Mouse (Mus musculus): ENCODE results near the gene Ncor1. TPM values are rescaled to one million over a fixed set of nuclear protein-coding genes. Genes with fewer than 3 reads are reported as not detected.
"Not testable (repeated sequence)": the region's sequence is repeated elsewhere in the genome, so short reads cannot be mapped to it uniquely, and the experiment has no call there.

The Ncor1 gene
- polyA plus RNA-seq, 1 experiment from 2014 or later, result 132 TPM

DNA sequence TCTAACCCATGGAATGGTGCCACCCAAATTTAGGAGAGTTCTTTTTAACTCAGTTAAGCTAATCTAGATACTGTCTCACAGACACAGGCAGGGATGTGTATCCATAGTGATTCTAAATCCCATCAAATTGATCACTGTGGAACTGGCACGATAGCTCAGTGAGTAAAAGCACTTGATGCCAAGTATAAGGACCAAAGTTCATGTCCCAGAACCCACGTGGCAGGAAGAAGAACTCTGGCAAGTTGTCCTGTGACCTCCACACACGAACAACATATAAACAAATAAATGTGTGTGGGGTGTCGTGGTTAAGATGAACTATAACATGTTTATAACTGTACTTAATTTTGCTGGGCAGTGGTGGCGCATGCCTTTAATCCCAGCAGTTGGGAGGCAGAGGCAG, 21.2 kb upstream of the Ncor1 start:
- Histone ChIP-seq H3K36me3 (no peaks in the 10 kb centered on the region), H3K9me3 (replicated peaks) (no peaks in the 10 kb centered on the region), H3K4me3 (no peak overlapping the region), H3K9ac (no peak overlapping the region), H3K4me2 (no peak overlapping the region), H3K27me3 (replicated peaks) (no peaks in the 10 kb centered on the region), H3K4me1 (replicated peaks) (peaks cover 12% of the 10 kb centered on the region), H3K27ac (ENCODE audit: poor library complexity, severe bottlenecking) (no peak overlapping the region)
- 87% methylated on average over 5 of the region's 5 CpGs for WGBS
- no peak for ATAC-seq (ENCODE audit: insufficient number of reproducible peaks, low FRiP score)

DNA sequence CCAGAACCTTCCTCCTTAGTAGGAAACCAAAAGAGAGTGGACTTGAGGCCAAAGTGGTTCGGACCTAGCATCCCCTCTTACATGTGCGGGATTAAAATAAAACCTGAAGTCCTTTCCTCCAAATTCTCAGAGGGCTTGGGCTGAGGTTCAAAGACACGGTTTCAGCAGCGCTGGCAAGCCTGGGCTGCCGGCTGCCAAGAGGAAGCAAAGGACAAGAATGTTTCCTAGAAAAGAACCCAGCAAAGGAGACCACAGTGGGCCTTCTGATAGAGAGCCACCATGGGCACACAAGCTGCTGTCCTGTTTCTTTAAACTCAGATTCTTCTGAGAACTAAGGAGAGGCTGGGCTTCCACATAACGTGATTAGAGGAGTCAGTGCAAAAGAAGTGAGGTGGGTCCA, 20.6 kb upstream of the Ncor1 start:
- Histone ChIP-seq H3K36me3 (no peaks in the 10 kb centered on the region), H3K9me3 (replicated peaks) (no peaks in the 10 kb centered on the region), H3K4me3 (no peak overlapping the region), H3K27me3 (replicated peaks) (no peaks in the 10 kb centered on the region), H3K4me2 (no peak overlapping the region), H3K4me1 (replicated peaks) (peaks cover 12% of the 10 kb centered on the region), H3K27ac (ENCODE audit: poor library complexity, severe bottlenecking) (no peak overlapping the region), H3K9ac (no peak overlapping the region)
- 62% methylated on average over 6 of the region's 6 CpGs for WGBS
- ATAC-seq (ENCODE audit: insufficient number of reproducible peaks, low FRiP score), result no peak

DNA sequence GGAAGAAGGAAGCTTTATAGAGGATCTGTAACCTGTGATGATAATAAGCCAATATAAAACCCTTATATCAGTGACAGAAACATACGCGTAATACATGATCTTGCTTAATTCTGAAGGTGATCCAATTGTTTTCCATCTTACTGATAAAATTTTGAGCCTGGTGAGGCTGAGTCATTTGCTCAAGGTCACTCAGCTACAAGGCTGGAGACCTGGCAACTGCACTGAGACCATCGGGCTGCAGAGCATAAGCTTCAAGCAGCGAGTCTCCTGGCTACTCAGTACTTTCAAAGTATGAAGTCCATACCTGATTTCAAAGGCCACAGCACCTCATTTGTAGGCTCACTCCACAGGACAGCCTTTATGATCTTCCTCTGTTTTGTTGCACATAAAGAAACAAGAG, 17.8 kb upstream of the Ncor1 start:
- Histone ChIP-seq H3K4me2 (no peak overlapping the region), H3K4me3 (no peak overlapping the region), H3K27me3 (replicated peaks) (no peaks in the 10 kb centered on the region), H3K9me3 (replicated peaks) (no peaks in the 10 kb centered on the region), H3K9ac (no peak overlapping the region), H3K27ac (ENCODE audit: poor library complexity, severe bottlenecking) (no peak overlapping the region), H3K36me3 (no peaks in the 10 kb centered on the region), H3K4me1 (replicated peaks) (peaks cover 12% of the 10 kb centered on the region)
- no peak for ATAC-seq (ENCODE audit: insufficient number of reproducible peaks, low FRiP score)
- 72% methylated on average over 4 of the region's 4 CpGs for WGBS

DNA sequence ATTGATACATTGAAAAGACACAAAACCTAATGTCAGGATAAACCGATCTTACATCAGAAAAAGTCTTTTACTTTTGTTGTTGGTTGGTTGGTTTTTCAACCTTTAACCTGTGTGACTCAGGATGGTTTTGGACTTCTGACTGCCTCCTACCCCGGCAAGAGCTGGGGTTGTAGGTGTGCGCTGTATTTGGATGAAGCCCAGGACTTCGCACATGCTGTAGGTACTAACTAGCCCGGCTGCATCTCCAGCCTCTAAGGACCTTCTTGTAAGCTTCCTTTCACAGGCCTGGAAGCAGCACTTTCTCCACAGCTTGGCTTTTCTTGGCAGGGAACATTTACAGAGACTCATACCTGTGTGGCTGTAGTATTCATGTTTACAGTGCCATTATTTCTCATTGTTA, 15.2 kb upstream of the Ncor1 start:
- no peak overlapping the region for H3K9ac ChIP-seq
- H3K4me2 ChIP-seq, result no peak overlapping the region
- WGBS, result 90% methylated on average over 5 of the region's 5 CpGs
- ATAC-seq (ENCODE audit: insufficient number of reproducible peaks, low FRiP score), result no peak
- H3K27me3 ChIP-seq (replicated peaks), result no peaks in the 10 kb centered on the region
- H3K4me3 ChIP-seq, result no peak overlapping the region
- no peaks in the 10 kb centered on the region for H3K9me3 ChIP-seq (replicated peaks)
- peaks cover 4% of the 10 kb centered on the region for H3K4me1 ChIP-seq (replicated peaks)
- no peaks in the 10 kb centered on the region for H3K36me3 ChIP-seq
- H3K27ac ChIP-seq (ENCODE audit: poor library complexity, severe bottlenecking), result no peak overlapping the region

DNA sequence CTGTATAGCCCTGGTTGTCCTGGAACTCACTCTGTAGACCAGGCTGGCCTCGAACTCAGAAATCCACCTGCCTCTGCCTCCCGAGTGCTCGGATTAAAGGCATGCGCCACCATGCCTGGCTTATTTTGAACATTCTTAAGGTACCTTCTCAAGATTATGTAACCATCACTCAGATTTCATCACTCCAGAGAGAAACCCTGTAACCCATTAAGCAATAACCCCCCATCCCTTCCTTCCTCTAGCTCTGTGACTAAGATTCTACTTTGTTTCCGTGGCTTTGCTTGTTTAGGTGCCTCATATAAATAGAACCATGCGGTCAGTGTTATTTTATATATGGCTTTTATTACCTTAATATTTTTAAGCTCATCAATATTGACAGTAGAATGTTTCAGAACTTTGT, 12.1 kb upstream of the Ncor1 start:
- WGBS, result 88% methylated on average over 6 of the region's 6 CpGs
- ATAC-seq (ENCODE audit: insufficient number of reproducible peaks, low FRiP score), result no peak

DNA sequence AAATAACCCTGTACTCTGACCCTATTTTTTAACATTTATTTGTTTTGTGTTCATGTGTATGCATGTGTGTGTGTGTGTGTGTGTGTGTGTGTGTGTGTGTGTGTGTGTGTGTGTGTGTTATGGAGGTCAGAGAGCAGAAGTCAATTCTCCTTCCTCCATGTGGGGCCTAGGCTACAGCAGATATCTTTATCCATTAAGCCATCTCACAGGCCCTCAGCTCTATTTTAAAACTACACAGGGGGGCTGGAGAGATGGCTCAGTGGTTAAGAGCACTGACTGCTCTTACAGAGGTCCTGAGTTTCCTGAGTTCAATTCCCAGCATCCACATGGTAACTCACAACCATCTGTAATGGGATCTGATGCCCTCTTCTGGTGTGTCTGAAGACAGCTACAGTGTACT, 8.9 kb upstream of the Ncor1 start:
- H3K27me3 ChIP-seq (replicated peaks); H3K9ac ChIP-seq; H3K4me3 ChIP-seq; H3K4me2 ChIP-seq; H3K27ac ChIP-seq (ENCODE audit: poor library complexity, severe bottlenecking); H3K36me3 ChIP-seq; H3K9me3 ChIP-seq (replicated peaks); ATAC-seq (ENCODE audit: insufficient number of reproducible peaks, low FRiP score): not testable (repeated sequence)
- H3K4me1 ChIP-seq (replicated peaks), result peaks cover 19% of the 10 kb centered on the region

More for the DNA sequence above, 12.1 kb upstream of the Ncor1 start:
- Histone ChIP-seq H3K9me3 (replicated peaks) (no peaks in the 10 kb centered on the region), H3K36me3 (no peaks in the 10 kb centered on the region), H3K4me1 (replicated peaks) (peaks cover 7% of the 10 kb centered on the region), H3K9ac (no peak overlapping the region), H3K4me3 (no peak overlapping the region), H3K27me3 (replicated peaks) (no peaks in the 10 kb centered on the region), H3K27ac (ENCODE audit: poor library complexity, severe bottlenecking) (no peak overlapping the region), H3K4me2 (no peak overlapping the region)

DNA sequence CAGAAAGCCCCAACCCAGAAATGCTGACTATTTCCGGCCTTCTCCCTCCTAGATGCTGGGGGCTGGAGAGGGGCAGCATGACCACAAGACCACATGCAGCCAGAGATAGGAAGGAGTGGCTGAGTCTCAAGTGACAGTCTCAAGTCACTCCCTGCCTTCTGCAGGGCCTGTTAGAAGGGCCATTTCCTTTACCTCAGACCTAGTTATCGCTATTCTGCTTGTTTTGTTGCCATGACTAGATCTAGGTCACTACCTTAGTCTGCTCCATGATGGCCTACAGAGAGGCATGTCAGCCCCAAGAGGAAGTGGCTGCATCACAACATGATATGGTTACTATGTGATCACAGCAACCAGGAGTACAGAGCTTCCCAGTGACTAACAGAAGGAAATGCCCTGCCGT, 8.2 kb upstream of the Ncor1 start:
- H3K9me3 ChIP-seq (replicated peaks), result no peaks in the 10 kb centered on the region
- 0 out of 2 replicates have a peak overlapping the region, but pooled peaks have one; percentile 21 for H3K27ac ChIP-seq (ENCODE audit: poor library complexity, severe bottlenecking)
- H3K27me3 ChIP-seq (replicated peaks), result no peaks in the 10 kb centered on the region
- no peak overlapping the region for H3K9ac ChIP-seq
- peaks cover 19% of the 10 kb centered on the region for H3K4me1 ChIP-seq (replicated peaks)
- H3K4me3 ChIP-seq, result no peak overlapping the region
- no peaks in the 10 kb centered on the region for H3K36me3 ChIP-seq
- ATAC-seq (ENCODE audit: insufficient number of reproducible peaks, low FRiP score), result peak; percentile 60
- H3K4me2 ChIP-seq, result no peak overlapping the region
- 44% methylated on average over 3 of the region's 3 CpGs for WGBS

DNA sequence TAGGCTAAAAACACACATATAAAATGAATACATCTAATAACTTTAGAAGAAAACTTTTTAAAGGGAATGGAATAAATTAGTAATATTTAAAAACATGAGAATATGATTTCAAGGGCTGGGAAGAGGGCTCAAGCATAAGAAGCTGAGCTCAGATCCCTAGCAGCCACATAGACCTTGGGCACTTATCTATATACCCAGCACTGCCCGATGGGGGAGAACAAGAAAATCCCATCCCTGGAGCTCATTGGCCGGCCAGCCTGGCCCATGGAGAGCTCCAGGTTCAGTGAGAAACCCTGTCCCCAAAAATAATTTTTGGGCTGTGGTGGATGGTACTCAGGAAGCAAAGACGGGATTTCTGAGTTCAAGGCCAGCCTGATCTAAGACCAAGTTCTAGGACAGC, 7.5 kb upstream of the Ncor1 start:
- WGBS, result 82% methylated on average over 3 of the region's 3 CpGs
- H3K9me3 ChIP-seq (replicated peaks), result no peaks in the 10 kb centered on the region
- H3K9ac ChIP-seq, result no peak overlapping the region
- peaks cover 19% of the 10 kb centered on the region for H3K4me1 ChIP-seq (replicated peaks)
- H3K27ac ChIP-seq (ENCODE audit: poor library complexity, severe bottlenecking), result no peak overlapping the region
- H3K4me2 ChIP-seq, result no peak overlapping the region
- no peaks in the 10 kb centered on the region for H3K27me3 ChIP-seq (replicated peaks)
- H3K4me3 ChIP-seq, result no peak overlapping the region
- ATAC-seq (ENCODE audit: insufficient number of reproducible peaks, low FRiP score), result no peak
- no peaks in the 10 kb centered on the region for H3K36me3 ChIP-seq

DNA sequence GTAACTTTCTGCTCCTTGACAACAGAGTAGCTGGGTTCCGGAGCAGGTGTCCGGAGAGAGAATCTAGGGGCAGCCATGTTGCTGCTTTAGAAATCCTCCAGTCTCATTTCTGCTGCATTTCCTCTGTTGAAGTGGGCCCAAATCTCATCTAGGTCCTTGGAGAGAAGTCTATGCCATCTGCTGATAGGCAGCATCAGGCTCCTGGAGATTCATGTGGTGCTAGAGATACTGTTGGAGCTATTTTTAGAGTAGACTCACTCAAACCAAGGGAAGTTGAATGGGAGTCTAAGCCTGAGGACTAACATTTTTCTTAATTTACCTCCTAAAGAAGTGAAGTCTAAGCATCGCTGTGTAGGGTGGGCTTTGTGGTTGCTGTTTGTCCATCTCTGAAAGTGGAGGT, 6.4 kb upstream of the Ncor1 start:
- peak overlapping the region; percentile 23; the same call in 1 of the 2 replicates for H3K27ac ChIP-seq (ENCODE audit: poor library complexity, severe bottlenecking)
- 81% methylated on average over 3 of the region's 3 CpGs for WGBS
- H3K4me3 ChIP-seq, result no peak overlapping the region
- no peaks in the 10 kb centered on the region for H3K9me3 ChIP-seq (replicated peaks)
- no peaks in the 10 kb centered on the region for H3K27me3 ChIP-seq (replicated peaks)
- no peak overlapping the region for H3K4me2 ChIP-seq
- no peak for ATAC-seq (ENCODE audit: insufficient number of reproducible peaks, low FRiP score)
- no peaks in the 10 kb centered on the region for H3K36me3 ChIP-seq
- H3K9ac ChIP-seq, result no peak overlapping the region
- H3K4me1 ChIP-seq (replicated peaks), result peaks cover 22% of the 10 kb centered on the region

DNA sequence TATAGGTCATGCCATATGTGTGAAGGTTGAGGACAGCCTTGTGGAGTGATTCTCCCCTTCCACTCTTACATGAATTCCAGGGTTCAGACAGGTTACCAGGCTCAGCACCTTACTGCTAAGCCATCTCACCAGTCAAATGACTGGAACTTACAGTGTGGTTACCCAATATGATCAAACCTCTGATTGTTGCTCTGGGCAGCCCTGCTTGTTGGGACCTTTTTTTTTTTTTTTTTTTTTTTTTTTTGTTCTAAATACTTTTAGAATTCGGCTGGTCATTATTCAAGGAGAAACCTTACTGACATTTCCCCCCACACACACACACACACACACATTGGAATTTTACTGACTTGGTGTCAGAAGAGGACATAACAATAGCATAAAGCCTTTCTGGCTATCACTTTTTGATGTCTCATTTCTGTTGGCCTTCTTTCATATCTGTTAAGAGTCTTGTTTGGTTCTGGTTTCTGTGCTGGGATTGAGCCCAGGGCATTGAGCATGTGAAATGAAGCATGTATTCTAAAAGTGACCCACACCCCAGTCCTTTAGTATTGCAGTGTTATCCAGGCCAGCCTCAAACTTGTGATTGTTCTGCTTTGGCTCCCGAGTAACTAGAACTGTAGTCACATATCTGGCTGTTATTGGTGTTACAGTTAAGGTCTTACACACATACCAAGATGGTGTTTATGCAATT, 5.0 kb upstream of the Ncor1 start:
- no peak overlapping the region for H3K27ac ChIP-seq (ENCODE audit: poor library complexity, severe bottlenecking)
- 73% methylated on average over 2 of the region's 2 CpGs for whole genome bisulfite sequencing
- H3K4me1 ChIP-seq (replicated peaks), result peaks cover 25% of the 10 kb centered on the region
- H3K9me3 ChIP-seq (replicated peaks), result no peaks in the 10 kb centered on the region
- H3K4me3 ChIP-seq, result no peak overlapping the region
- H3K9ac ChIP-seq, result no peak overlapping the region
- no peaks in the 10 kb centered on the region for H3K27me3 ChIP-seq (replicated peaks)
- no peaks in the 10 kb centered on the region for H3K36me3 ChIP-seq
- no peak overlapping the region for H3K4me2 ChIP-seq
- no peak for ATAC-seq (ENCODE audit: insufficient number of reproducible peaks, low FRiP score)

DNA sequence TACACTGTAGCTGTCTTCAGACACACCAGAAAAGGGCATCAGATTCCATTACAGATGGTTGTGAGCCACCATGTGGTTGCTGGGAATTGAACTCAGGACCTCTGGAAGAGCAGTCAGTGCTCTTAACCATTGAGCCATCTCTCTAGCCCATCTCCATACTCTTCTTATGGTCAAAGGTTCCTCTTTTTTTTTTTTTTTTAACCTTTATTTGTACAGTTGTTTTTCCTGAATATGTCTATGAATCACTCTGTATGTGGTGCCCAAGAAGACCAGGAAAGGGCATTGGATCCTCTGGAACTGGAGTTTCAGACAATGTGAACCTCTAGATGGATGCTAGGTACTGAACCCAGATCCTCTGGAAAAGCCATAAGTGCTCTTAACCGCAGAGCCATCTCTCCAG, 4.2 kb upstream of the Ncor1 start:
- H3K36me3 ChIP-seq; H3K4me3 ChIP-seq; H3K9ac ChIP-seq; H3K27me3 ChIP-seq (replicated peaks); ATAC-seq (ENCODE audit: insufficient number of reproducible peaks, low FRiP score); H3K27ac ChIP-seq (ENCODE audit: poor library complexity, severe bottlenecking); H3K9me3 ChIP-seq (replicated peaks); H3K4me2 ChIP-seq: not testable (repeated sequence)
- 98% methylated on average over 1 of the region's 1 CpGs for WGBS
- H3K4me1 ChIP-seq (replicated peaks), result peaks cover 25% of the 10 kb centered on the region

DNA sequence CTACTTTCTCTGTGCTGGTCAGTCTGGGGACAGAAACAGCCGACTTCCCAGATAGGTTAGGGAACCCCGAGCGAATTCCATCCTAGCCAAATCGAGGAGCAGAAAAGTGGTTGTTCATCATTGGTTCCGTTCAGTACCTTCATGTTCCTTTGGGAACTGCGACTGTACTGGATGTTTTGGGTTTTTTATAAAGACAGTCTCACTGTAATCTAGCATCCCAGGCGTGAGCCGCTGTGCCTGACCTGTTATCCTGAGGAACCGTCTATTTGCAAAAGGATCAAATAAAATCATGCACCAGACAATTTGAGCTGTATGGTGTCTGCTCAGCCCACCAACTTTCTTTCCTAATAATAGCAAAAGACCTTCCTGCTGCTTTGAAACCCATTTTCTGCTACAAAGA, 439 bp upstream of the Ncor1 start:
- no peak for ATAC-seq (ENCODE audit: insufficient number of reproducible peaks, low FRiP score)
- H3K36me3 ChIP-seq, result peaks cover 2% of the 10 kb centered on the region; the same call in 1 of the 2 replicates
- H3K4me3 ChIP-seq, result peak overlapping the region; percentile 84
- peak overlapping the region; percentile 97 for H3K9ac ChIP-seq
- no peaks in the 10 kb centered on the region for H3K27me3 ChIP-seq (replicated peaks)
- peaks cover 6% of the 10 kb centered on the region for H3K4me1 ChIP-seq (replicated peaks)
- H3K9me3 ChIP-seq (replicated peaks), result no peaks in the 10 kb centered on the region
- peak overlapping the region; percentile 98 for H3K27ac ChIP-seq (ENCODE audit: poor library complexity, severe bottlenecking)
- H3K4me2 ChIP-seq, result peak overlapping the region; percentile 79
- WGBS, result 1% methylated on average over 9 of the region's 9 CpGs

Data from heart, embryonic 12.5 days (tissue).